Mouse (Mus musculus): ENCODE measurements around the gene Myo1f.

GRCm38 (mm10) chr17:33631236-33631635, 75.7 kb downstream of the Myo1f start:
- TF ChIP-seq CTCF (IDR thresholded peaks at IDR 0.05; ENCODE audit: control insufficient read depth, insufficient read depth, insufficient replicate concordance, low read depth, low read length) (no peak), POLR2A (IDR thresholded peaks at IDR 0.05; ENCODE audit: control insufficient read depth, low read depth, low read length) (no peak)
